Mouse (Mus musculus) neural tube, embryonic 12.5 days (tissue): ENCODE measurements around the gene Pkd1l3. TPM values are rescaled to one million over a fixed set of nuclear protein-coding genes. Genes with fewer than 3 reads are reported as not detected.

Experiments used
- ATAC-seq: fragments of 200-750 bp; cut with Nextera tagmentation; 2 replicates; pipeline ENCODE4 v1.8.0; 2017; ENCODE audit warnings: low read depth, mild to moderate bottlenecking, moderate TSS enrichment, moderate library complexity; ENCODE audit not compliant: low FRiP score
- H3K27ac ChIP-seq: fragments of 300-500 bp; sonication (generic); 2 replicates; pipeline ENCODE4 v1.5.1; 2016
- H3K27me3 ChIP-seq: fragments of 300-500 bp; sonication (generic); replicated peaks from 2 replicates; pipeline ENCODE4 v1.6.1; 2016; ENCODE audit warnings: mild to moderate bottlenecking
- H3K36me3 ChIP-seq: fragments of 300-500 bp; sonication (generic); 2 replicates; pipeline ENCODE4 v1.6.1; 2016; ENCODE audit warnings: mild to moderate bottlenecking
- H3K4me1 ChIP-seq: fragments of 300-500 bp; sonication (generic); 2 replicates; pipeline ENCODE4 v1.6.1; 2016
- H3K4me2 ChIP-seq: fragments of 300-500 bp; sonication (generic); replicated peaks from 2 replicates; pipeline ENCODE4 v1.6.1; 2016; ENCODE audit warnings: mild to moderate bottlenecking
- H3K4me3 ChIP-seq: fragments of 300-500 bp; sonication (generic); 2 replicates; pipeline ENCODE4 v1.5.1; 2016
- H3K9ac ChIP-seq: fragments of 300-500 bp; sonication (generic); 2 replicates; pipeline ENCODE4 v1.6.1; 2016; ENCODE audit warnings: mild to moderate bottlenecking
- H3K9me3 ChIP-seq: fragments of 300-500 bp; sonication (generic); 2 replicates; pipeline ENCODE4 v1.6.1; 2016; ENCODE audit warnings: mild to moderate bottlenecking
- WGBS: fragments of 180-500 bp; shearing (Covaris S2); methylation state at CpG from one replicate; pipeline ENCODE4 v1.1.7; 2016; 5-methylcytosine and 5-hydroxymethylcytosine counted together
- polyA plus RNA-seq: library from polyadenylated mRNA; unstranded; fragments of >200 nt; fragmentation: Nextera tagmentation; extraction: Ambion mirVana; gene quantifications from 2 replicates; pipeline ENCODE4 v1.2.1, GENCODE M21; 2016

Pkd1l3 gene
- polyA plus RNA-seq, 1 experiment from 2014 or later, result 0.14 TPM

GRCm38 (mm10) chr8:109638851-109639250 lies 24.5 kb downstream of the Pkd1l3 start:
- Histone ChIP-seq H3K4me1 (no peaks in the 10 kb centered on the region), H3K27ac (no peak overlapping the region), H3K9me3 (no peaks in the 10 kb centered on the region), H3K27me3 (no peaks in the 10 kb centered on the region), H3K4me2 (no peak overlapping the region), H3K9ac (no peak overlapping the region), H3K4me3 (no peak overlapping the region), H3K36me3 (no peaks in the 10 kb centered on the region)
- WGBS, result 68% methylated on average over 5 of the region's 5 CpGs
- ATAC-seq, result no peak

DNA sequence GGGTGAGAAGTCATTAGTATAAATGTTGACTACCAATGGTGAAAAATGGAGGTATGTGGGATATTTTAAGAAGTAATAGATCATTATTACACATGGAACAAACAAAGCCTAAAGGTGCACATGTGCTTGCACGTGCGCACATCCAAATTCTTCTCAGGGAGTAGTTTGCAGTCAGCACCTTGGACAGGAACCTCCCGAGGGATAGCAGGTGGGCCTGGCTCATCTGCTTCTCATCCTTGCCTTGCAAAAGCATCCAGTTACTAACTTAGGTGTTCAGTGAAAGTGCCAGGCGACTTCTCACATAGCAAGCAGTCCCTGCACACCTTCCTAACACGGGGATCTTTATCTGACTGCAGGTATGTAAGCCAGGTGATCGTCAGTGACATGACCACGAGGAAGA lies 26.1 kb downstream of the Pkd1l3 start:
- Histone ChIP-seq H3K4me1 (no peaks in the 10 kb centered on the region), H3K9ac (no peak overlapping the region), H3K9me3 (no peaks in the 10 kb centered on the region), H3K27me3 (no peaks in the 10 kb centered on the region), H3K4me2 (no peak overlapping the region), H3K4me3 (no peak overlapping the region), H3K36me3 (no peaks in the 10 kb centered on the region), H3K27ac (no peak overlapping the region)
- 71% methylated on average over 7 of the region's 7 CpGs for WGBS
- ATAC-seq, result no peak

DNA sequence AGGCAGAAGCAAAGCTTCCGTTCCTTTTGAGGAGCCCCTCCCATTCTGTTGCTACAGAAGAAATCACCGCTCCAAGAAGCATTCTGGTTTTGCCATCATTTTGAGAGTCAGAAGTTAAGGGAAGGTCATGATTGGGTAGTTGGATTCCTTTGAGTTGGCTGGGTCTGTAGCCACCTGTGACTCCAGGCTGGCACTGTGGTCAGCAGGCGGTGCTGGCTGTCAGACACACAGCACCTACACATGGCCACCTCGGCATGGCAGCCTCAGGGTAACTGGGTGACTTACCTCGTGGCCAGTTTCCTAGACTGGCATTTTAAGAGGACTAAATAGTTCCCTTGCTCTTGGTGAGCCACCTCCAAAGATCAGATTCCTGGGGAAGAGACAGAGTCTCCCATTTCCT lies 26.9 kb downstream of the Pkd1l3 start:
- 82% methylated on average over 5 of the region's 5 CpGs for WGBS
- H3K4me1 ChIP-seq, result no peaks in the 10 kb centered on the region
- H3K36me3 ChIP-seq, result no peaks in the 10 kb centered on the region
- no peaks in the 10 kb centered on the region for H3K27me3 ChIP-seq
- no peak overlapping the region for H3K4me3 ChIP-seq
- ATAC-seq, result no peak
- H3K4me2 ChIP-seq, result no peak overlapping the region
- no peaks in the 10 kb centered on the region for H3K9me3 ChIP-seq
- H3K27ac ChIP-seq, result no peak overlapping the region
- H3K9ac ChIP-seq, result no peak overlapping the region

DNA sequence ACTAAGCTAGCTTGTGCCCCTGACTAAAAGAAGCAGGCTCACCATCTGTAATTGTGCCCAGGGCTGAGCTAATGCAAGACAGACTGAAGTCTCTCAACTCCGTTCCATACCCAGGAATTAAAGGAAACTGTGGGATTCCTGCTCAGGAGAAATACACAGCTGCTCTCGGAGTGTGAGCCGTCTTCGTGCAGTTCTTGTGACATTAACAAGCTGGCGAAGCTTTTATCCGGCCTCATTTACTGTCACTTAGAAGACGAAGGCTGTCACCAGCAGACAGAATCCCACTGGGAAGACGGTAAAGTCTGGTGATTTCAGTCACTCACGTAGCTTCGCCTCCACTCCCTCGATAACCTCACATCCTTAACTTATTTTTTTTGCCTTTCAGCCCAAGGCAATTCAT lies 33.0 kb downstream of the Pkd1l3 start:
- Histone ChIP-seq H3K4me3 (no peak overlapping the region), H3K27ac (no peak overlapping the region), H3K9ac (no peak overlapping the region), H3K9me3 (no peaks in the 10 kb centered on the region), H3K36me3 (no peaks in the 10 kb centered on the region), H3K27me3 (no peaks in the 10 kb centered on the region), H3K4me1 (no peaks in the 10 kb centered on the region), H3K4me2 (no peak overlapping the region)
- no peak for ATAC-seq
- WGBS, result 76% methylated on average over 11 of the region's 11 CpGs

GRCm38 (mm10) chr8:109648469-109648868 lies 34.2 kb downstream of the Pkd1l3 start:
- WGBS, result 84% methylated on average over 7 of the region's 7 CpGs
- no peak overlapping the region for H3K4me3 ChIP-seq
- ATAC-seq, result no peak
- no peaks in the 10 kb centered on the region for H3K4me1 ChIP-seq
- H3K9ac ChIP-seq, result no peak overlapping the region
- H3K27ac ChIP-seq, result no peak overlapping the region
- no peaks in the 10 kb centered on the region for H3K36me3 ChIP-seq
- no peaks in the 10 kb centered on the region for H3K27me3 ChIP-seq
- H3K4me2 ChIP-seq, result no peak overlapping the region
- H3K9me3 ChIP-seq, result no peaks in the 10 kb centered on the region

GRCm38 (mm10) chr8:109650801-109651200 lies 36.5 kb downstream of the Pkd1l3 start:
- H3K36me3 ChIP-seq, result no peaks in the 10 kb centered on the region
- 75% methylated on average over 10 of the region's 10 CpGs for WGBS
- no peak overlapping the region for H3K27ac ChIP-seq
- no peak overlapping the region for H3K4me3 ChIP-seq
- H3K9me3 ChIP-seq, result no peaks in the 10 kb centered on the region
- ATAC-seq, result no peak
- no peaks in the 10 kb centered on the region for H3K4me1 ChIP-seq
- no peaks in the 10 kb centered on the region for H3K27me3 ChIP-seq
- H3K4me2 ChIP-seq, result no peak overlapping the region
- H3K9ac ChIP-seq, result no peak overlapping the region

DNA sequence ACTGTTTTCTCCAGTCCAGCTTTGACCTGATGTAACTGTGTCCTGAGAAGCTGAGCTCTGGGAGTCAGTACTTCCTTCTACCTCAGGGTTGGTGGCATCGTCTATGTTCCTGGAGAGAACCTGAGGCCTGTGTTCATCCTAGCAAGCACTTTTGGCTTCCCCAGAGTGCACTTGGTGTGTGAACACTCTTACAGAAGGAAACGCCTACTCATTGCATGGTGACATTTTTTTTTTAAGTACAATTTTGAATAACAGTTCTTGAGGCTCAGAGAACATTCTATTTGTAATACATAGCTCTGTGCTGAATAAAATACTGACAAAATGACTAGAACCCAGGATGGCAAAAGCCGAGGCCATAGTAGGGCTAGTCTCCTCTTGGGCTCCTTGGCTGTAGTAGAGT lies 42.5 kb downstream of the Pkd1l3 start:
- no peak for ATAC-seq
- 90% methylated on average over 3 of the region's 3 CpGs for WGBS
- no peaks in the 10 kb centered on the region for H3K36me3 ChIP-seq

DNA sequence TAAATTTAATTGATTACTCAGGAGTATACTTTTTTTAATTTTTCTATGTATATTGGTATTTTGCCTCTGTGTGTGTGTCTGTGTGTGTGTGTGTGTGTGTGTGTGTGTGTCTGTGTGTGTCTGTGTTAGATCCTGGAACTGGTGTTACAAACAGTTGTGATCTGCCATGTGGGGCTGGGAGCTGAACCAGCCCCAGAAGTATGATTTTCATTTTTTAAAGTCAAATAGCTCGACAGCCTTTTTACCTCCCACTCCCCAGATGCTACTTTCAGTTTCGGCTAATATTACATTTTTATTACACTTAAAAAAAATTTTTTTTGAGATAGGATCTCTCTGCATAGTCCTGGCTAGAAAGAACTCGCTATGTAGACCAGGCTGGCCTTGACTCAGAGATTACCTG lies 48.0 kb downstream of the Pkd1l3 start:
- no peaks in the 10 kb centered on the region for H3K27me3 ChIP-seq
- H3K4me2 ChIP-seq, result no peak overlapping the region
- H3K36me3 ChIP-seq, result peaks cover 3% of the 10 kb centered on the region
- H3K9ac ChIP-seq, result no peak overlapping the region
- no peaks in the 10 kb centered on the region for H3K9me3 ChIP-seq
- WGBS, result 92% methylated on average over 3 of the region's 3 CpGs
- ATAC-seq, result no peak
- H3K4me3 ChIP-seq, result no peak overlapping the region
- no peak overlapping the region for H3K27ac ChIP-seq
- no peaks in the 10 kb centered on the region for H3K4me1 ChIP-seq

More for the DNA sequence above, 42.5 kb downstream of the Pkd1l3 start:
- H3K4me2 ChIP-seq, result no peak overlapping the region
- H3K27ac ChIP-seq, result no peak overlapping the region
- no peak overlapping the region for H3K9ac ChIP-seq
- no peaks in the 10 kb centered on the region for H3K27me3 ChIP-seq
- H3K4me3 ChIP-seq, result no peak overlapping the region
- H3K4me1 ChIP-seq, result no peaks in the 10 kb centered on the region
- H3K9me3 ChIP-seq, result no peaks in the 10 kb centered on the region

GRCm38 (mm10) chr8:109666616-109667015 lies 52.3 kb downstream of the Pkd1l3 start:
- Histone ChIP-seq H3K27me3 (no peaks in the 10 kb centered on the region), H3K9ac (no peak overlapping the region), H3K4me3 (no peak overlapping the region), H3K36me3 (peaks cover 35% of the 10 kb centered on the region), H3K27ac (no peak overlapping the region), H3K9me3 (no peaks in the 10 kb centered on the region), H3K4me1 (no peaks in the 10 kb centered on the region), H3K4me2 (no peak overlapping the region)
- 86% methylated on average over 5 of the region's 5 CpGs for WGBS
- ATAC-seq, result no peak

DNA sequence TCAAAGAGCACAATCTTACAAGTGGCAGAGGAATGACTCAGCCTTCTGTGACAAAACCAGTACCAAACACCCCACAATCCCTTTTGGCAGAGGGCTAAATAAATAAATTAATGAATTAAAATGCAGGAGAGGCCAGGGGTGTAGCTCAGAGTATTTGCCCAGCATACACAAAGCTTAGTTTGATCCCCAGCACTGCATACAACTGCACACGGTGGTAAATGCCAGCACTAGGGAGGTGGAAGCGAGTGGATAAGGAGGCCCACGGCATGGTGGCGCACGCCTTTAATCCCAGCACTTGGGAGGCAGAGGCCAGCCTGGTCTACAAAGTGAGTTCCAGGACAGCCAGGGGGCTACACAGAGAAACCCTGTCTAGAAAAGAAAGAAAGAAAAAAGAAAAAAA lies 58.3 kb downstream of the Pkd1l3 start:
- Histone ChIP-seq H3K9ac (no peak overlapping the region), H3K4me1 (no peaks in the 10 kb centered on the region), H3K4me3 (no peak overlapping the region), H3K4me2 (no peak overlapping the region), H3K36me3 (peaks cover 85% of the 10 kb centered on the region), H3K27me3 (no peaks in the 10 kb centered on the region), H3K9me3 (no peaks in the 10 kb centered on the region), H3K27ac (no peak overlapping the region)
- WGBS, result 93% methylated on average over 5 of the region's 5 CpGs
- ATAC-seq, result no peak

GRCm38 (mm10) chr8:109673596-109673995 lies 59.3 kb downstream of the Pkd1l3 start:
- no peaks in the 10 kb centered on the region for H3K9me3 ChIP-seq
- H3K9ac ChIP-seq, result no peak overlapping the region
- H3K4me3 ChIP-seq, result no peak overlapping the region
- 90% methylated on average over 2 of the region's 2 CpGs for WGBS
- H3K4me1 ChIP-seq, result no peaks in the 10 kb centered on the region
- H3K27ac ChIP-seq, result no peak overlapping the region
- no peaks in the 10 kb centered on the region for H3K27me3 ChIP-seq
- no peak for ATAC-seq
- H3K4me2 ChIP-seq, result no peak overlapping the region
- H3K36me3 ChIP-seq, result peaks cover 87% of the 10 kb centered on the region

DNA sequence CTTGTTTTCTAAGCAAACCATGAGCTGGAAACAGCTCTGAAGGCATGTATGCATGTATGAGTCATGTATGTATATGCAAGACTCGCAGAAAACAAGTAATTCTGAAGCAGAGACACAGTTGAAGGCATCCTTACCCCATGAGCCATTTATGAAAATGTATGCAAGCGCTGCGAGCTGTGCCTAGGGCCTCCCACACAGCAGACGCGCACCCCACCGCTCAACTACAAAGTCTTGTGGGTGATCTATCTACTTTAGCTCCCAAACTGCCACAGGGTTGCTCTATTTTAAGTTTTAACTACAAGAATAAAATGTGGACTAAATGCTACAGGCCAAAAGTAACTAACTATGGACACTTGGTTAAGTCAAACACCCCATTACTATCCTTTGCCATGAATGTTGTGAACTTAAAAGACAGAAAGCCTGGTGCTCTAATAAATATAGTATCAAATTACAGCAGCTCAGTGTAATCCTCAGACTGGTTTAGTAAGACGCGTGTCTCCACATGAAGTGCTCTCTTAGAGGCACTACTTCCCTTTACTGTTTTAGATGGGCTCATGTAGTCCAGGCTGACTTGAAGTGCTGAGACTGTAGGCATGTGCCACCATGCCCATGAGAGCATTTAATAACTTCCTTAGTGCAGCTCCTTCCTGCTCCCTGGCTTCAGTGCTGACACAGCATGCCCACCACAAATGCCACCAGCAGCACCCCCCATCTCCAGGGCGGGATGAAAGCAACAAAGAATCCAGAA lies 61.8 kb downstream of the Pkd1l3 start:
- peaks cover 92% of the 10 kb centered on the region for H3K36me3 ChIP-seq
- 93% methylated on average over 9 of the region's 9 CpGs for WGBS
- H3K27me3 ChIP-seq, result no peaks in the 10 kb centered on the region
- no peaks in the 10 kb centered on the region for H3K4me1 ChIP-seq
- no peaks in the 10 kb centered on the region for H3K9me3 ChIP-seq
- no peak overlapping the region for H3K4me3 ChIP-seq
- no peak overlapping the region for H3K27ac ChIP-seq
- no peak overlapping the region for H3K4me2 ChIP-seq
- H3K9ac ChIP-seq, result no peak overlapping the region
- no peak for ATAC-seq

DNA sequence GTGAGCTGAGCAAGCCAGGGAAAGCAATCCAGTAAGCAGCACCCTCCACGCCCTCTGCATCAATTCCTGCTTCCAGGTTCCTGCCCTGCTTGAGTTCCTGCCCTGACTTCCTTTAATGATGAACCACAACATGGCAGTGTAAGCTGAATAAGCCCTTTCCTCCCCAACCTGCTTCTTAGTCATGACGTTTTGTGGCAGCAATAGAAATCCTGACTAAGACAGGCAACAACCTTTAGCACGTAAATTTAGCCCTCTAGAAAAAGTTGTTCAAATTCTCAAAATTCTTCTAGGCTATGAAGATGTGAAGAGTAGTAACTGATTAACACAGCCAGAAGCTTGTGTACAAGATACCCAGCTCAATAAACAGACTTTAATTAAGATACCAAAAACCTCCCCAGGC lies 67.2 kb downstream of the Pkd1l3 start:
- Histone ChIP-seq H3K27me3 (no peaks in the 10 kb centered on the region), H3K9me3 (no peaks in the 10 kb centered on the region), H3K4me2 (no peak overlapping the region), H3K36me3 (peaks cover 64% of the 10 kb centered on the region), H3K27ac (no peak overlapping the region), H3K4me3 (no peak overlapping the region), H3K4me1 (no peaks in the 10 kb centered on the region), H3K9ac (no peak overlapping the region)
- ATAC-seq, result no peak
- WGBS, result 89% methylated on average over 3 of the region's 3 CpGs
